Mouse (Mus musculus) intestine, embryonic 16.5 days (tissue): ENCODE measurements around the gene 4930469K13Rik. TPM values are rescaled to one million over a fixed set of nuclear protein-coding genes. Genes with fewer than 3 reads are reported as not detected.
A peak's percentile ranks its signal among the peaks of the same experiment; 100 is the strongest.

Source experiments
- ATAC-seq: fragments of 200-750 bp; cut with Nextera tagmentation; 2 replicates; pipeline ENCODE4 v1.8.0; 2017; ENCODE audit warnings: moderate TSS enrichment, moderate library complexity
- H3K27ac ChIP-seq: fragments of 300-500 bp; sonication (generic); 2 replicates; pipeline ENCODE4 v1.5.1; 2014; ENCODE audit warnings: mild to moderate bottlenecking, low read length
- H3K27me3 ChIP-seq: fragments of 300-500 bp; sonication (generic); replicated peaks from 2 replicates; pipeline ENCODE4 v1.6.1; 2014; ENCODE audit warnings: low read length, control low read depth, mixed read lengths; ENCODE audit not compliant: control insufficient read depth, insufficient read depth
- H3K36me3 ChIP-seq: fragments of 300-500 bp; sonication (generic); 2 replicates; pipeline ENCODE4 v1.6.1; 2014; ENCODE audit warnings: low read length, control low read depth; ENCODE audit not compliant: control insufficient read depth, insufficient read depth
- H3K4me1 ChIP-seq: fragments of 300-500 bp; sonication (generic); 2 replicates; pipeline ENCODE4 v1.6.1; 2014; ENCODE audit warnings: low read length, control low read depth, mixed read lengths; ENCODE audit not compliant: control insufficient read depth, insufficient read depth
- H3K4me2 ChIP-seq: fragments of 300-500 bp; sonication (generic); 2 replicates; pipeline ENCODE4 v1.6.1; 2014; ENCODE audit warnings: low read depth, low read length, control low read depth
- H3K4me3 ChIP-seq: fragments of 300-500 bp; sonication (generic); 2 replicates; pipeline ENCODE4 v1.5.1; 2014; ENCODE audit warnings: mild to moderate bottlenecking, low read length
- H3K9ac ChIP-seq: fragments of 300-500 bp; sonication (generic); 2 replicates; pipeline ENCODE4 v1.6.1; 2014; ENCODE audit warnings: low read depth, low read length
- H3K9me3 ChIP-seq: fragments of 300-500 bp; sonication (generic); 2 replicates; pipeline ENCODE4 v1.6.1; 2016; ENCODE audit warnings: low read length, control low read depth; ENCODE audit not compliant: control insufficient read depth
- WGBS: fragments of 180-500 bp; shearing (Covaris S2); extraction: QIAGEN DNeasy Blood & Tissue Kit; methylation state at CpG from one replicate; pipeline ENCODE4 v1.1.7; 2014; 5-methylcytosine and 5-hydroxymethylcytosine counted together
- polyA plus RNA-seq: library from polyadenylated mRNA; unstranded; fragments of >200 nt; fragmentation: Nextera tagmentation; extraction: Ambion mirVana; gene quantifications from 2 replicates; pipeline ENCODE4 v1.2.1, GENCODE M21; 2015

4930469K13Rik gene
- polyA plus RNA-seq, 1 experiment from 2014 or later: 0.68 TPM

DNA sequence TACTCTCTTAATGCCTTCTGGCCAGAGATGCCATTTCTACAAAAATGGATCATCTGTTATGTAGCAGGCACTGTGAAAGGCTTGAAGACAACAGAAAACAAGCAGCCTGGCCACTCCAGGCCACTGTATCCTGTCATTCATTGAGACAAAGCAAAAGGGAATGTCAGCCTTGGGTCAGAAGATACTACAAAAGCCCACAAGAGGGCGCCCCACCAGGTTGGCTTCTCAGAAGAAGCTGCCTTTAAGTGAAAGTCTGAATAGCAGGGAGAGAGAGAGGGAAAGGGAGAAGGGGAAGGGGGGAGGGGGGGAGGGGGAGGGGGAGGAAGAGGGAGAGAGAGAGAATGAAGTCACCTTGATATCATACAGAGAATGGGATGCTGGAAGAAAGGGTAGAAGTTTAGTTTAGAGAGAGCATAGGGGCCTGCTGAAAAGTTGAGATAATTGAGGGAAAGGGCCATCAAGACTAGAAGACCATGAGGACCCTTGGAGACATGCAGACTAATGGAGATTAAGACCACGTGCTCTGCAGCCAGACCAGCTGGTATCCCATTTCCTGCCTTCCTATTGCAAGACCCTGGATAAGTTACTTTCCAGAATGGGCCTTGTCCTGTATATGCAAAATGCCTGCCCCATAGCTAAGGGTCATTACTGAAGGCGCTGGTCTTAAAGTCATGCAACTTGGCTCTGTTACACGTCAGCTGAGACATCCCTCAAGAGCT lies 154.1 kb downstream of the 4930469K13Rik start:
- Histone ChIP-seq H3K36me3 (no peaks in the 10 kb centered on the region), H3K4me1 (0 out of 2 replicates have a peak, but pooled peaks cover 2% of the 10 kb centered on the region), H3K27ac (no peak overlapping the region), H3K9ac (no peak overlapping the region), H3K4me3 (no peak overlapping the region), H3K9me3 (no peaks in the 10 kb centered on the region), H3K27me3 (no peaks in the 10 kb centered on the region), H3K4me2 (no peak overlapping the region)
- ATAC-seq: no peak
- WGBS: 59% methylated on average over 4 of the region's 4 CpGs

DNA sequence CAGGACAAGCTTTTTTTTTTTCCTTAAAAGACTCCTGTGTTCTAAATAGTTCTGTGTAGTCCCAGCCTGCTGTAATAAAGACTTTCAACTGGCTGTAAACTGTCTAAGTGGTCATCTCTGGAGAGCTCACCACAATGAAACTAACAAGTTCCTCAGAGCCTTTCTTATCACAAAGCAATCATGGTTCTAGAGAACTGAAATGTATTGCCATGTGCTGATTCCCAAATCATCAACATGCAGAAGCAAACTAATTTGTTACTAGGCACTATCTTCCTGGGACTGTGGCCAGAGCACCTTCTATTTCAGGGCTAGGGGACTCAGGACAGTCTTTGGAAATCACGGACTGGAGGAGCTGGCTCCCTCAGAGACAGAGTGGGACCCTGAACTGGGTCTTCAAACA lies 154.8 kb downstream of the 4930469K13Rik start:
- Histone ChIP-seq H3K4me2 (no peak overlapping the region), H3K4me1 (0 out of 2 replicates have a peak, but pooled peaks cover 2% of the 10 kb centered on the region), H3K27ac (no peak overlapping the region), H3K9me3 (no peaks in the 10 kb centered on the region), H3K27me3 (no peaks in the 10 kb centered on the region), H3K36me3 (no peaks in the 10 kb centered on the region), H3K9ac (no peak overlapping the region), H3K4me3 (no peak overlapping the region)
- ATAC-seq: no peak
- 65% methylated on average over 1 of the region's 1 CpGs for WGBS

- H3K4me1 ChIP-seq: 0 out of 2 replicates have a peak, but pooled peaks cover 2% of the 10 kb centered on the region
- H3K27me3 ChIP-seq: no peaks in the 10 kb centered on the region
- ATAC-seq: no peak
- no peaks in the 10 kb centered on the region for H3K9me3 ChIP-seq
- no peaks in the 10 kb centered on the region for H3K36me3 ChIP-seq
- no peak overlapping the region for H3K4me2 ChIP-seq
- no peak overlapping the region for H3K27ac ChIP-seq
- no peak overlapping the region for H3K4me3 ChIP-seq
- 69% methylated on average over 4 of the region's 4 CpGs for WGBS
- H3K9ac ChIP-seq: no peak overlapping the region
These were observed 158.8 kb downstream of the 4930469K13Rik start for GRCm38 (mm10) chr11:33939456-33940113.

GRCm38 (mm10) chr11:33938561-33939274 lies 159.6 kb downstream of the 4930469K13Rik start:
- no peaks in the 10 kb centered on the region for H3K9me3 ChIP-seq

GRCm38 (mm10) chr11:33937641-33938040 lies 160.7 kb downstream of the 4930469K13Rik start:
- no peak overlapping the region for H3K4me3 ChIP-seq
- no peak overlapping the region for H3K9ac ChIP-seq
- no peak overlapping the region for H3K27ac ChIP-seq
- no peak for ATAC-seq
- H3K27me3 ChIP-seq: no peaks in the 10 kb centered on the region
- 78% methylated on average over 8 of the region's 8 CpGs for WGBS
- H3K4me1 ChIP-seq: 0 out of 2 replicates have a peak, but pooled peaks cover 2% of the 10 kb centered on the region
- H3K36me3 ChIP-seq: no peaks in the 10 kb centered on the region
- H3K9me3 ChIP-seq: no peaks in the 10 kb centered on the region
- H3K4me2 ChIP-seq: no peak overlapping the region

More at GRCm38 (mm10) chr11:33938561-33939274, 159.6 kb downstream of the 4930469K13Rik start:
- Histone ChIP-seq H3K4me2 (no peak overlapping the region), H3K4me3 (no peak overlapping the region), H3K36me3 (no peaks in the 10 kb centered on the region), H3K27me3 (no peaks in the 10 kb centered on the region), H3K27ac (no peak overlapping the region), H3K4me1 (0 out of 2 replicates have a peak, but pooled peaks cover 2% of the 10 kb centered on the region), H3K9ac (no peak overlapping the region)
- 45% methylated on average over 7 of the region's 7 CpGs for WGBS
- ATAC-seq: no peak

- Histone ChIP-seq H3K9me3 (no peaks in the 10 kb centered on the region), H3K4me1 (0 out of 2 replicates have a peak, but pooled peaks cover 1% of the 10 kb centered on the region), H3K27me3 (no peaks in the 10 kb centered on the region), H3K4me3 (no peak overlapping the region), H3K27ac (no peak overlapping the region), H3K36me3 (no peaks in the 10 kb centered on the region), H3K9ac (no peak overlapping the region), H3K4me2 (no peak overlapping the region)
- 66% methylated on average over 9 of the region's 9 CpGs for WGBS
- ATAC-seq: no peak
These were observed 164.1 kb downstream of the 4930469K13Rik start for GRCm38 (mm10) chr11:33934286-33934685.

- Histone ChIP-seq H3K9ac (no peak overlapping the region), H3K4me3 (no peak overlapping the region), H3K9me3 (no peaks in the 10 kb centered on the region), H3K36me3 (no peaks in the 10 kb centered on the region), H3K27ac (no peak overlapping the region; the same call in 1 of the 2 replicates), H3K4me1 (0 out of 2 replicates have a peak, but pooled peaks cover 4% of the 10 kb centered on the region), H3K4me2 (peak overlapping the region; percentile 34), H3K27me3 (no peaks in the 10 kb centered on the region)
- WGBS: 32% methylated on average over 18 of the region's 18 CpGs
- peak; percentile 55 for ATAC-seq
These were observed 165.8 kb downstream of the 4930469K13Rik start for GRCm38 (mm10) chr11:33932386-33933111.

DNA sequence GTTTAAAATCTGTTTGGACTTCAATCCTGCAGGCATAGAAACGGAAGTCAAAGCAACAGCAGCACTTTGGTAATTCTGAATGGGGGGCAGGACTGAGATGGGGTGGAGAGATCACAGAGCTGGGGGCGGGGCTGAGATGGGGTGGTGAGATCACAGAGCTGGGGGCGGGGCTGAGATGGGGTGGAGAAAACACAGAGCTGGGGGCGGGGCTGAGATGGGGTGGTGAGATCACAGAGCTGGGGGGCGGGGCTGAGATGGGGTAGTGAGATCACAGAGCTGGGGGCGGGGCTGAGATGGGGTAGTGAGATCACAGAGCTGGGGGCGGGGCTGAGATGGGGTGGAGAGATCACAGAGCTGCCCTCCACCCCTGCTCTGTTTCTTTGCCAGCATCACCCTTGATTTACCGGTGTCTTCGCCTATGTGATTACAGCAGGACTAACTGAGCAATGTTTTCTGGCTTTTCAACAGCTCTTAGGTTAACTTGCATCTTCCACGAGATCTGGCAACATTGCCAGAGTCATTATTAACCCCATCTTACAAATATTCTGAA lies 166.4 kb downstream of the 4930469K13Rik start:
- peak; percentile 54 for ATAC-seq

More for the DNA sequence above, 166.4 kb downstream of the 4930469K13Rik start:
- Histone ChIP-seq H3K4me2 (peak overlapping the region; percentile 34), H3K36me3 (no peaks in the 10 kb centered on the region), H3K9me3 (no peaks in the 10 kb centered on the region), H3K4me3 (no peak overlapping the region), H3K4me1 (peaks cover 8% of the 10 kb centered on the region; the same call in 1 of the 2 replicates), H3K27ac (no peak overlapping the region), H3K9ac (no peak overlapping the region), H3K27me3 (no peaks in the 10 kb centered on the region)
- 8% methylated on average over 9 of the region's 10 CpGs for WGBS
